Mouse (Mus musculus) CH12.LX (cell line): ENCODE measurements at regions not wholly inside any gene's neighbourhood (a gene's known extent, or its start where the extent isn't known, plus 50 kb on each side); places are given as distances from the start of the nearest gene placed in this dataset.

ENCODE experiments used
- DNase-seq: peaks from one replicate; pipeline ENCODE4 v3.0.0-alpha.2; 2013; ENCODE audit errors: extremely low read depth
- H3K27ac ChIP-seq: 2 replicates; pipeline ENCODE4 v1.5.1; 2012; ENCODE audit warnings: low read depth, mild to moderate bottlenecking, control low read depth, moderate library complexity; ENCODE audit not compliant: insufficient read depth
- H3K27me3 ChIP-seq: replicated peaks from 2 replicates; pipeline ENCODE3; 2012; ENCODE audit warnings: inconsistent platforms
- H3K36me3 ChIP-seq, 2 experiments: replicated peaks in 1 of 2; 2 replicates each; pipeline versions ENCODE3 to v1.6.1; 2012; ENCODE audit warnings: inconsistent platforms in 1 of 2, low read length in 1 of 2, mild to moderate bottlenecking in 1 of 2, mixed read lengths in 1 of 2, moderate library complexity in 1 of 2; ENCODE audit not compliant: control insufficient read depth in 1 of 2, insufficient read depth in 1 of 2
- H3K4me1 ChIP-seq, 2 experiments: 2 replicates each; pipeline ENCODE4 v1.6.1; 2012; ENCODE audit warnings: inconsistent platforms in 1 of 2, moderate library complexity in 1 of 2; ENCODE audit not compliant: insufficient read depth in 2 of 2, control insufficient read depth in 1 of 2
- H3K4me2 ChIP-seq: 2 replicates; pipeline ENCODE4 v1.6.1; 2012; ENCODE audit warnings: low read depth, mild to moderate bottlenecking, control low read depth; ENCODE audit not compliant: poor library complexity, insufficient read depth, severe bottlenecking
- H3K4me3 ChIP-seq, 3 experiments: fragments of 150-350 bp in 1 of 3; sonication (generic) in 1 of 3; replicated peaks in 1 of 3; 2 replicates each; pipeline versions ENCODE3 to v1.5.1; 2011 to 2012; ENCODE audit warnings: low read depth in 2 of 3, low read length in 2 of 3, mild to moderate bottlenecking in 2 of 3, moderate library complexity in 2 of 3, control low read depth in 1 of 3, improper control_type of control experiment in 1 of 3, inconsistent platforms in 1 of 3, mixed read lengths in 1 of 3; ENCODE audit not compliant: poor library complexity in 1 of 3
- H3K79me2 ChIP-seq: replicated peaks from 2 replicates; pipeline ENCODE4 v1.6.1; 2012; ENCODE audit warnings: mild to moderate bottlenecking, moderate library complexity; ENCODE audit not compliant: control insufficient read depth, poor library complexity, insufficient read depth, severe bottlenecking; ENCODE audit errors: extremely low read depth
- H3K9ac ChIP-seq: 2 replicates; pipeline ENCODE4 v1.6.1; 2012; ENCODE audit warnings: low read depth, mild to moderate bottlenecking, control low read depth, moderate library complexity; ENCODE audit not compliant: insufficient read depth
- H3K9me3 ChIP-seq: replicated peaks from 2 replicates; pipeline ENCODE3; 2012; ENCODE audit warnings: low read length, inconsistent platforms, mixed read lengths
- CTCF ChIP-seq, 2 experiments: IDR thresholded peaks in 1 of 2; conservative IDR thresholded peaks in 1 of 2; 2 replicates each; pipeline ENCODE4 v1.5.1; 2011 to 2012; ENCODE audit warnings: low read depth in 2 of 2, low read length in 2 of 2, improper control_type of control experiment in 1 of 2, inconsistent platforms in 1 of 2, mild to moderate bottlenecking in 1 of 2, moderate library complexity in 1 of 2
- E2F4 ChIP-seq: IDR thresholded peaks from 2 replicates; pipeline ENCODE4 v1.6.1; 2011; ENCODE audit warnings: low read depth, low read length, improper control_type of control experiment; ENCODE audit not compliant: insufficient replicate concordance
- EP300 ChIP-seq: IDR thresholded peaks from 2 replicates; pipeline ENCODE4 v1.6.1; 2011; ENCODE audit warnings: low read length, improper control_type of control experiment
- GABPA ChIP-seq: IDR thresholded peaks from 2 replicates; pipeline ENCODE4 v1.6.1; 2012; ENCODE audit warnings: low read depth, low read length, improper control_type of control experiment, inconsistent platforms; ENCODE audit not compliant: insufficient replicate concordance
- IRF4 ChIP-seq: IDR thresholded peaks from 2 replicates; pipeline ENCODE4 v1.6.1; 2014; ENCODE audit warnings: low read depth, mild to moderate bottlenecking, inconsistent platforms, low read length, improper control_type of control experiment
- JUN ChIP-seq: IDR thresholded peaks from 2 replicates; pipeline ENCODE4 v1.6.1; 2011; ENCODE audit warnings: low read depth, mild to moderate bottlenecking, low read length, improper control_type of control experiment, moderate library complexity; ENCODE audit not compliant: insufficient read depth
- MAX ChIP-seq: IDR thresholded peaks from 2 replicates; pipeline ENCODE4 v1.6.1; 2011; ENCODE audit warnings: low read length, improper control_type of control experiment
- MEF2A ChIP-seq: IDR thresholded peaks from 2 replicates; pipeline ENCODE4 v1.6.1; 2014; ENCODE audit warnings: low read depth, mild to moderate bottlenecking, inconsistent platforms, low read length, improper control_type of control experiment, borderline replicate concordance
- MXI1 ChIP-seq: IDR thresholded peaks from 2 replicates; pipeline ENCODE4 v1.6.1; 2011; ENCODE audit warnings: mild to moderate bottlenecking, low read depth, low read length, improper control_type of control experiment
- NELFE ChIP-seq: IDR thresholded peaks from 2 replicates; pipeline ENCODE4 v1.6.1; 2011; ENCODE audit warnings: low read depth, low read length, improper control_type of control experiment
- NRF1 ChIP-seq: IDR thresholded peaks from 2 replicates; pipeline ENCODE4 v1.6.1; 2014; ENCODE audit warnings: low read depth, mild to moderate bottlenecking, inconsistent platforms, low read length, improper control_type of control experiment, moderate library complexity
- PAX5 ChIP-seq: IDR thresholded peaks from 2 replicates; pipeline ENCODE4 v1.6.1; 2012; ENCODE audit warnings: low read length, inconsistent platforms, mixed read lengths
- RAD21 ChIP-seq: IDR thresholded peaks from 2 replicates; pipeline ENCODE4 v1.6.1; 2011; ENCODE audit warnings: low read depth, mild to moderate bottlenecking, low read length, improper control_type of control experiment, moderate library complexity
- SIN3A ChIP-seq: IDR thresholded peaks from 2 replicates; pipeline ENCODE4 v1.6.1; 2012; ENCODE audit warnings: low read length, improper control_type of control experiment, inconsistent platforms
- UBTF ChIP-seq: IDR thresholded peaks from 2 replicates; pipeline ENCODE4 v1.6.1; 2012; ENCODE audit warnings: low read depth, mild to moderate bottlenecking, inconsistent platforms, low read length, improper control_type of control experiment, moderate library complexity
- USF1 ChIP-seq: IDR thresholded peaks from 2 replicates; pipeline ENCODE4 v1.6.1; 2014; ENCODE audit warnings: low read depth, mild to moderate bottlenecking, inconsistent platforms, low read length, improper control_type of control experiment
- USF2 ChIP-seq: conservative IDR thresholded peaks from 2 replicates; pipeline ENCODE4 v1.6.1; 2011; ENCODE audit warnings: low read depth, low read length, improper control_type of control experiment
- ZMIZ1 ChIP-seq: IDR thresholded peaks from 2 replicates; pipeline ENCODE4 v1.6.1; 2012; ENCODE audit warnings: low read depth, mild to moderate bottlenecking, inconsistent platforms, low read length, improper control_type of control experiment
- ZNF384 ChIP-seq: IDR thresholded peaks from 2 replicates; pipeline ENCODE4 v1.6.1; 2012; ENCODE audit warnings: low read depth, low read length, improper control_type of control experiment, inconsistent platforms
- dilution Hi-C: fragments of 300-500 bp; cut with MboI; formaldehyde crosslinking; loops from 2 replicates; pipeline ENCODE4 v1.14.3; 2020; ENCODE audit warnings: low sequenced_read_pairs; ENCODE audit not compliant: extremely low pct_unique_long_range_greater_than_20kb, extremely low pct_ligation_motif_present
- in situ Hi-C: fragments of 300-500 bp; cut with MboI; formaldehyde crosslinking; loops from 3 replicates; pipeline ENCODE4 v1.14.3; 2019; ENCODE audit warnings: low sequenced_read_pairs, low pct_ligation_motif_present, low pct_unique_long_range_greater_than_20kb, mixed read lengths

DNA sequence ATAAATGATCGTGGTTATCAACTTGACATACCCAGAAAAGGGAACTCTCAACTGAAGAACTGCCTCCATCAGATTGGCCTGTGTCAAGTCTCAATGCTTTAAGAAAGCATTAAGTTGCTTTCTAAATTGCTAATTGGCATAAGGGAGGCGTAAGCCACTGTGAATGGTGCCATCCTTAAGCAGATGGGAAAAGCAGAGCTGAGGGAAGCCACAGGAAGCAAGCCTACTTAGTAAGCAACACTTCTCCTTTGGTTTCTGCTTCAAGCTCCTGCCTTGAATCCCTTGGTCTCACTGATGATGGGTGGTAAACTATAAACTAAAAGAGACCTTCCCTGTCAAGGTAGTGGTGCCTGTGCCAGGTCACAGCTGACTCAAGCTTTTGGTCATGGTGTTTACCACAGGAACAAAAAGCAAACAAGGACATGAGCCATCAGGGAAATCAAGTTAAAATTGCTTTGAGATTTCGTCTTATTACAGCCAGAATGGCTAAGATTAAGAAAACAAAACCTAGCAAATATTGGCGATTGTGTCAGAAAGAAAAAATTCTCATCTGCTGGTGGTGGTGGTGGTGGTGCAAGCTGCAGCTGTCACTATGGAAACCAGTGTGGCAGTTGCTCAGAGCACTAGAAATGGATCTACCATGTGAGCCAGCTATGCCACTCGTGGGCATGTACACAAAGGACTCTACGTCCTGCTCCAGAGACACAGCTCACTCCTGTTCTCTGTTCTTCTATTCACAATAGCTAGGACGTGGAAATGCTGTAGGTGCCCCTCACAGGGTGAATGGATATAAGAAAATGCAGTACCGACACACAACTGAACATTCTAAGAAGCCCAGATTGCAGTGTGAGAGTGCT, 217.9 kb downstream of the Gm12728 start:
- Histone ChIP-seq H3K27ac (no peak overlapping the region), H3K4me2 (no peak overlapping the region), H3K36me3 (no peaks in the 10 kb centered on the region), H3K9ac (no peak overlapping the region)
- in situ Hi-C loops: no loop called here
- TF ChIP-seq ZMIZ1 (no peak), PAX5 (no peak), SIN3A (no peak), MAX (no peak), USF2 (no peak), EP300 (no peak)
- TF ChIP-seq, all 38 proteins: peak for 0
- Histone ChIP-seq H3K79me2 (no peaks in the 10 kb centered on the region), H3K9me3 (no peaks in the 10 kb centered on the region), H3K4me1 (no peaks in the 10 kb centered on the region), H3K27me3 (peaks cover 73% of the 10 kb centered on the region), H3K4me3 (no peak overlapping the region)
- dilution Hi-C loops: no loop called here
- DNase-seq: no peak

DNA sequence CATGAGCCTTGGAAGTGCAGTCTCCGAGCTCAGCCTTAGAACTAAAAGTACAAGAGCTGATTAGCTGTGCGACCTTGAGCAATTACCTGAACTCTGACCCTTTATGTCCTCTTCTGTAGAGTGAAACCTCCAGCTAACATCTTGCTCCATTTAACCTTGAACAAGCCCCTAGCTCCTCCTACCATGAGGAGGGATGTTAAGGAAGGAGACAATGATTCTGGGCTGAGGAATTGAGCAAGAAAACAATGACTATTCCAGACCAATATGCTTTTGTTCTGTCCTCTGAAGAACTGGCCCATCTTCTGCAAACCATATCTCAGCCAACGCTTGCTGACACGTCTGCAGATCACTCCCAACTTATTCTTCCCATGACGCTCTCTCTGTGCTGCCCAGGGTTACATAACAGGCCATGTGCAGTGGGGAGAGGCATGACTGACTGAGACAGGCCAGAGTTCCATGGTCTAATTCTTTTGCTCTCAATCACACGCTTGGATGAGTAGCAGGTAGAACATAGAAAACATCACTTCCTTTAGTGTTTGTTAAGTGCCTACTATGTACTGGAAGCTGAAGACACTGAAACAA, 227.5 kb downstream of the Gm12728 start:
- H3K4me2 ChIP-seq: no peak overlapping the region
- in situ Hi-C loops (no loop called here), dilution Hi-C loops (no loop called here)
- peaks cover 24% of the 10 kb centered on the region for H3K27me3 ChIP-seq
- no peak for DNase-seq
- H3K4me3 ChIP-seq: no peak overlapping the region
- no peaks in the 10 kb centered on the region for H3K79me2 ChIP-seq
- H3K36me3 ChIP-seq: no peaks in the 10 kb centered on the region
- TF ChIP-seq PAX5 (no peak), UBTF (no peak), JUN (no peak), NRF1 (no peak), MAX (no peak), MEF2A (no peak), EP300 (no peak), E2F4 (no peak), GABPA (no peak), MXI1 (no peak), IRF4 (no peak), RAD21 (no peak), NELFE (no peak), ZNF384 (no peak), USF1 (no peak), CTCF (conservative IDR thresholded peaks at IDR 0.05 in 1 of 2, IDR thresholded peaks at IDR 0.05 in 1 of 2; ENCODE audit: low read depth in 2 of 2, low read length in 2 of 2) (no peak)
- H3K9me3 ChIP-seq: no peaks in the 10 kb centered on the region
- H3K27ac ChIP-seq: no peak overlapping the region
- no peaks in the 10 kb centered on the region for H3K4me1 ChIP-seq
- no peak overlapping the region for H3K9ac ChIP-seq
